In genomic region chr17:10675536-10675935, GRCm38 (mm10) we compare ENCODE assay signal across 27 mouse cellular contexts.
"Had no signal": no experiment of that assay in that cellular context is flagged by ENCODE, and none has a peak within 500 bp of the region (broad histone marks: within the 10 kb centered on the region; RNA-seq: fewer than 3 reads in every experiment).

No protein-coding gene starts in this region.

- H3K4me2 ChIP-seq: limb, embryonic 12.5 days; limb, embryonic 13.5 days; limb, embryonic 15.5 days; liver, embryonic 11.5 days; liver, embryonic 12.5 days; liver, embryonic 13.5 days; liver, embryonic 15.5 days; lung, embryonic 14.5 days; lung, embryonic 15.5 days; midbrain, embryonic 11.5 days; midbrain, embryonic 12.5 days; midbrain, embryonic 13.5 days; midbrain, embryonic 15.5 days had no signal

- H3K9me3 ChIP-seq: limb, embryonic 13.5 days; limb, embryonic 15.5 days; liver, embryonic 12.5 days; liver, embryonic 13.5 days; liver, embryonic 15.5 days; lung, embryonic 15.5 days; megakaryocyte, embryonic 14.5 days; midbrain, embryonic 10.5 days; midbrain, embryonic 12.5 days; midbrain, embryonic 13.5 days; midbrain, embryonic 15.5 days had no signal

- ATAC-seq: liver, embryonic 12.5 days; lung, postnatal 0 days; midbrain, embryonic 13.5 days; midbrain, embryonic 15.5 days; midbrain, embryonic 16.5 days had no signal

- H3K27me3 ChIP-seq: limb, embryonic 12.5 days; limb, embryonic 13.5 days; limb, embryonic 15.5 days; liver, embryonic 12.5 days; liver, embryonic 13.5 days; liver, embryonic 15.5 days; lung, embryonic 15.5 days; megakaryocyte, embryonic 14.5 days; midbrain, embryonic 12.5 days; midbrain, embryonic 13.5 days; midbrain, embryonic 15.5 days had no signal

- H3K9ac ChIP-seq: limb, embryonic 12.5 days; limb, embryonic 13.5 days; limb, embryonic 15.5 days; liver, embryonic 12.5 days; liver, embryonic 13.5 days; liver, embryonic 14.5 days; liver, embryonic 15.5 days; lung, embryonic 14.5 days; lung, embryonic 15.5 days; midbrain, embryonic 12.5 days; midbrain, embryonic 13.5 days; midbrain, embryonic 15.5 days had no signal

- H3K27ac ChIP-seq: left cerebral cortex, adult 2 months; limb, embryonic 12.5 days; limb, embryonic 13.5 days; limb, embryonic 15.5 days; liver, embryonic 12.5 days; liver, embryonic 13.5 days; liver, embryonic 14.5 days; liver, embryonic 15.5 days; lung, embryonic 15.5 days; macrophage; midbrain, embryonic 10.5 days; midbrain, embryonic 12.5 days; midbrain, embryonic 13.5 days; midbrain, embryonic 15.5 days had no signal

- H3K36me3 ChIP-seq: limb, embryonic 12.5 days; limb, embryonic 13.5 days; limb, embryonic 15.5 days; liver, embryonic 12.5 days; liver, embryonic 13.5 days; liver, embryonic 15.5 days; lung, embryonic 15.5 days; midbrain, embryonic 10.5 days; midbrain, embryonic 12.5 days; midbrain, embryonic 13.5 days; midbrain, embryonic 15.5 days had no signal

- DNase-seq: liver; liver, embryonic 13.5 days; lung, adult 18-20 months; lung, adult 2 months; lung, postnatal 10 days; lung, postnatal 36 days; lung, postnatal 4 days had no signal

- H3K4me1 ChIP-seq: limb, embryonic 12.5 days; limb, embryonic 13.5 days; limb, embryonic 15.5 days; liver, embryonic 12.5 days; liver, embryonic 13.5 days; liver, embryonic 15.5 days; lung, embryonic 15.5 days; megakaryocyte, embryonic 14.5 days; midbrain, embryonic 10.5 days; midbrain, embryonic 12.5 days; midbrain, embryonic 15.5 days had no signal

- H3K4me3 ChIP-seq: left cerebral cortex, adult 2 months; limb, embryonic 12.5 days; limb, embryonic 13.5 days; limb, embryonic 15.5 days; liver, embryonic 12.5 days; liver, embryonic 13.5 days; liver, embryonic 15.5 days; lung, embryonic 15.5 days; midbrain, embryonic 10.5 days; midbrain, embryonic 12.5 days; midbrain, embryonic 13.5 days; midbrain, embryonic 15.5 days; myocyte had no signal
